In genomic region chr6:5404016-5404415, GRCm38 (mm10) we compare ENCODE assay signal across 21 mouse cellular contexts. TPM values are rescaled to one million over a fixed set of nuclear protein-coding genes. Genes with fewer than 3 reads are reported as not detected.
DNase-seq lines count a peak whose midpoint lies in the region; ATAC-seq and TF ChIP-seq lines count a peak whose summit lies in the region.
"Had no signal": no experiment of that assay in that cellular context is flagged by ENCODE, and none has a peak within 500 bp of the region (broad histone marks: within the 10 kb centered on the region; RNA-seq: fewer than 3 reads in every experiment).

No protein-coding gene starts in this region.

- no peak for ATAC-seq in midbrain, postnatal 0 days (ENCODE audit: low FRiP score)
- no peak for ATAC-seq in forebrain, postnatal 0 days
- peak; percentile 19; the same call in 1 of the 2 replicates for ATAC-seq in midbrain, embryonic 11.5 days (ENCODE audit: low FRiP score)
- ATAC-seq in neural tube, embryonic 14.5 days (ENCODE audit: low read depth): 0 out of 2 replicates have a peak, but pooled peaks have one; percentile 7
- ATAC-seq in frontal cortex, adult (ENCODE audit: low TSS enrichment): no peak
- no peak for ATAC-seq in liver, embryonic 11.5 days (replicated peaks; ENCODE audit: low FRiP score)
- ATAC-seq: inflammation-experienced regulatory T-cells, adult 6 months had no signal

- H3K27me3 ChIP-seq in midbrain, embryonic 10.5 days (ENCODE audit: low read depth, poor library complexity, severe bottlenecking): no peaks in the 10 kb centered on the region
- no peaks in the 10 kb centered on the region for H3K27me3 ChIP-seq in midbrain, postnatal 0 days (ENCODE audit: insufficient read depth, low read length)
- no peaks in the 10 kb centered on the region for H3K27me3 ChIP-seq in forebrain, postnatal 0 days (ENCODE audit: insufficient read depth, low read length)
- H3K27me3 ChIP-seq in midbrain, embryonic 11.5 days (ENCODE audit: control insufficient read depth, insufficient read depth, low read length): no peaks in the 10 kb centered on the region
- H3K27me3 ChIP-seq in neural tube, embryonic 14.5 days (ENCODE audit: control insufficient read depth, insufficient read depth, low read length): no peaks in the 10 kb centered on the region
- H3K27me3 ChIP-seq in liver, embryonic 11.5 days (replicated peaks; ENCODE audit: control insufficient read depth, insufficient read depth, low read length): no peaks in the 10 kb centered on the region
- H3K27me3 ChIP-seq: embryonic facial prominence, embryonic 15.5 days; heart, embryonic 15.5 days had no signal

- H3K9me3 ChIP-seq in midbrain, embryonic 10.5 days (replicated peaks): no peaks in the 10 kb centered on the region
- no peaks in the 10 kb centered on the region for H3K9me3 ChIP-seq in midbrain, postnatal 0 days (ENCODE audit: low read length)
- H3K9me3 ChIP-seq in forebrain, postnatal 0 days (ENCODE audit: low read length): no peaks in the 10 kb centered on the region
- H3K9me3 ChIP-seq in midbrain, embryonic 11.5 days (ENCODE audit: control insufficient read depth, low read length): no peaks in the 10 kb centered on the region
- H3K9me3 ChIP-seq in neural tube, embryonic 14.5 days (ENCODE audit: control insufficient read depth, low read length): no peaks in the 10 kb centered on the region
- no peaks in the 10 kb centered on the region for H3K9me3 ChIP-seq in liver, embryonic 11.5 days (ENCODE audit: control insufficient read depth, low read length)
- H3K9me3 ChIP-seq: embryonic facial prominence, embryonic 15.5 days; heart, embryonic 15.5 days had no signal

- no peak for TF ChIP-seq CTCF in midbrain, postnatal 0 days (IDR thresholded peaks at IDR 0.05)
- no peak for TF ChIP-seq CTCF in forebrain, postnatal 0 days (IDR thresholded peaks at IDR 0.05; ENCODE audit: low read depth)

- peak overlapping the region; percentile 81 for H3K27ac ChIP-seq in midbrain, embryonic 10.5 days (replicated peaks)
- H3K27ac ChIP-seq in midbrain, postnatal 0 days (ENCODE audit: low read depth, low read length): no peak overlapping the region
- peak overlapping the region; percentile 16 for H3K27ac ChIP-seq in forebrain, postnatal 0 days (ENCODE audit: low read depth, low read length)
- H3K27ac ChIP-seq in midbrain, embryonic 11.5 days (ENCODE audit: low read depth, low read length): peak overlapping the region; percentile 70
- H3K27ac ChIP-seq in neural tube, embryonic 14.5 days (ENCODE audit: low read depth, low read length): peak overlapping the region; percentile 76
- H3K27ac ChIP-seq in liver, embryonic 11.5 days (ENCODE audit: low read depth, low read length): no peak overlapping the region
- H3K27ac ChIP-seq: embryonic facial prominence, embryonic 15.5 days; heart, adult 2 months; heart, embryonic 15.5 days had no signal

- H3K4me3 ChIP-seq in midbrain, embryonic 10.5 days: no peak overlapping the region
- H3K4me3 ChIP-seq in midbrain, postnatal 0 days (ENCODE audit: low read depth, low read length): no peak overlapping the region
- H3K4me3 ChIP-seq in forebrain, postnatal 0 days (ENCODE audit: low read depth, low read length): no peak overlapping the region
- H3K4me3 ChIP-seq in midbrain, embryonic 11.5 days (ENCODE audit: low read depth, low read length): no peak overlapping the region
- H3K4me3 ChIP-seq in neural tube, embryonic 14.5 days (ENCODE audit: low read depth, low read length): no peak overlapping the region
- H3K4me3 ChIP-seq in liver, embryonic 11.5 days (ENCODE audit: low read depth, low read length): no peak overlapping the region
- H3K4me3 ChIP-seq: embryonic facial prominence, embryonic 15.5 days; heart, adult 2 months; heart, embryonic 15.5 days had no signal

- DNase-seq in midbrain, embryonic 10.5 days (ENCODE audit: low spot score): no peak
- DNase-seq in midbrain, postnatal 0 days (ENCODE audit: low spot score): no peak
- no peak for DNase-seq in forebrain, postnatal 0 days
- no peak for DNase-seq in midbrain, embryonic 11.5 days (ENCODE audit: low spot score, missing footprints)
- no peak for DNase-seq in adrenal gland, postnatal 25 days
- no peak for DNase-seq in liver, embryonic 11.5 days (ENCODE audit: low spot score)
- DNase-seq: adrenal gland, postnatal 14 days; cerebellum, adult 8-10 months; gastrocnemius, postnatal 10 days; heart, adult 2 months; kidney, adult 9 months; lung, adult 2 months; lung, postnatal 4 days; right cerebral cortex, adult 18-20 months; spleen, adult 18-20 months; thymus, postnatal 14 days had no signal

- H3K4me2 ChIP-seq in midbrain, postnatal 0 days (ENCODE audit: low read depth, low read length, poor library complexity, severe bottlenecking): no peak overlapping the region
- no peak overlapping the region for H3K4me2 ChIP-seq in forebrain, postnatal 0 days (ENCODE audit: low read depth)
- H3K4me2 ChIP-seq in midbrain, embryonic 11.5 days: peak overlapping the region; percentile 39; the same call in 1 of the 2 replicates
- H3K4me2 ChIP-seq in neural tube, embryonic 14.5 days (ENCODE audit: low read depth, low read length): no peak overlapping the region
- H3K4me2 ChIP-seq in liver, embryonic 11.5 days: no peak overlapping the region
- H3K4me2 ChIP-seq: heart, embryonic 15.5 days had no signal

- H3K4me1 ChIP-seq in midbrain, embryonic 10.5 days: peaks cover 66% of the 10 kb centered on the region
- H3K4me1 ChIP-seq in midbrain, postnatal 0 days (ENCODE audit: insufficient read depth, low read length): peaks cover 7% of the 10 kb centered on the region; the same call in 1 of the 2 replicates
- H3K4me1 ChIP-seq in forebrain, postnatal 0 days (ENCODE audit: insufficient read depth): peaks cover 5% of the 10 kb centered on the region; the same call in 1 of the 2 replicates
- H3K4me1 ChIP-seq in midbrain, embryonic 11.5 days (ENCODE audit: control insufficient read depth, insufficient read depth, low read length): peaks cover 35% of the 10 kb centered on the region
- H3K4me1 ChIP-seq in neural tube, embryonic 14.5 days (ENCODE audit: control insufficient read depth, insufficient read depth, low read length): peaks cover 15% of the 10 kb centered on the region
- no peaks in the 10 kb centered on the region for H3K4me1 ChIP-seq in liver, embryonic 11.5 days (replicated peaks; ENCODE audit: control insufficient read depth, insufficient read depth, low read length)
- H3K4me1 ChIP-seq: embryonic facial prominence, embryonic 15.5 days; heart, embryonic 15.5 days had no signal

- no peaks in the 10 kb centered on the region for H3K36me3 ChIP-seq in midbrain, embryonic 10.5 days
- no peaks in the 10 kb centered on the region for H3K36me3 ChIP-seq in midbrain, postnatal 0 days (ENCODE audit: insufficient read depth, low read length)
- no peaks in the 10 kb centered on the region for H3K36me3 ChIP-seq in forebrain, postnatal 0 days (ENCODE audit: insufficient read depth)
- no peaks in the 10 kb centered on the region for H3K36me3 ChIP-seq in midbrain, embryonic 11.5 days (ENCODE audit: control insufficient read depth, insufficient read depth, low read length)
- H3K36me3 ChIP-seq in neural tube, embryonic 14.5 days (ENCODE audit: control insufficient read depth, insufficient read depth, low read length): no peaks in the 10 kb centered on the region
- no peaks in the 10 kb centered on the region for H3K36me3 ChIP-seq in liver, embryonic 11.5 days (ENCODE audit: control insufficient read depth, insufficient read depth, low read length)
- H3K36me3 ChIP-seq: embryonic facial prominence, embryonic 15.5 days; heart, embryonic 15.5 days had no signal

- 53% methylated on average over 6 of the region's 6 CpGs for WGBS in midbrain, embryonic 10.5 days
- whole genome bisulfite sequencing in midbrain, postnatal 0 days: 57% methylated on average over 6 of the region's 6 CpGs
- WGBS in forebrain, postnatal 0 days: 38% methylated on average over 6 of the region's 6 CpGs
- 57% methylated on average over 6 of the region's 6 CpGs for WGBS in midbrain, embryonic 11.5 days
- 39% methylated on average over 6 of the region's 6 CpGs for WGBS in neural tube, embryonic 14.5 days
- WGBS in liver, embryonic 11.5 days: 81% methylated on average over 6 of the region's 6 CpGs

- H3K9ac ChIP-seq in midbrain, postnatal 0 days (replicated peaks; ENCODE audit: low read length, poor library complexity, severe bottlenecking): no peak overlapping the region
- H3K9ac ChIP-seq in forebrain, postnatal 0 days: no peak overlapping the region
- no peak overlapping the region for H3K9ac ChIP-seq in midbrain, embryonic 11.5 days (ENCODE audit: low read length)
- H3K9ac ChIP-seq in neural tube, embryonic 14.5 days (replicated peaks; ENCODE audit: low read depth, low read length): 0 out of 2 replicates have a peak overlapping the region, but pooled peaks have one; percentile 16
- no peak overlapping the region for H3K9ac ChIP-seq in liver, embryonic 11.5 days (ENCODE audit: low read depth, low read length)
- H3K9ac ChIP-seq: embryonic facial prominence, embryonic 15.5 days; heart, embryonic 15.5 days had no signal

RNA-seq across cellular contexts. Expression of gene Asb4, which starts 20.8 kb away (rescaled TPM):
- polyA plus RNA-seq in midbrain, embryonic 10.5 days (2016; fragmentation: Nextera tagmentation; extraction: Ambion mirVana): 25.3 and 25.7 TPM in 2 replicates
- total RNA-seq in midbrain, postnatal 0 days (2014; rRNA removed): 9.0 and 9.7 TPM in 2 replicates
- polyA plus RNA-seq in midbrain, postnatal 0 days (2015; fragmentation: Nextera tagmentation; extraction: Ambion mirVana): 15.4 and 23.0 TPM in 2 replicates
- total RNA-seq in forebrain, postnatal 0 days (2014; rRNA removed): 7.5 and 16.3 TPM in 2 replicates
- polyA plus RNA-seq in forebrain, postnatal 0 days (2015; fragmentation: Nextera tagmentation; extraction: Ambion mirVana): 5.9 and 10.5 TPM in 2 replicates
- polyA plus RNA-seq in midbrain, embryonic 11.5 days (2014; fragmentation: Nextera tagmentation; extraction: Ambion mirVana): 22.8 and 23.6 TPM in 2 replicates
- 6.7 and 10.3 TPM in 2 replicates for polyA plus RNA-seq in neural tube, embryonic 14.5 days (2014; fragmentation: Nextera tagmentation; extraction: Ambion mirVana)
- 2.6 and 3.5 TPM in 2 replicates for total RNA-seq in adrenal gland, postnatal 25 days (2021)
- polyA plus RNA-seq in liver, embryonic 11.5 days (2014; fragmentation: Nextera tagmentation; extraction: Ambion mirVana): 100 and 109 TPM in 2 replicates

Comparison
In these comparisons a context has a peak if more than half of its experiments do, and no peak if none do; other contexts are left out.
1. H3K27ac ChIP-seq: peak in midbrain, embryonic 10.5 days (single experiment), forebrain, postnatal 0 days (single experiment), midbrain, embryonic 11.5 days (single experiment) and neural tube, embryonic 14.5 days (single experiment); none in midbrain, postnatal 0 days (single experiment) and liver, embryonic 11.5 days (single experiment).
2. ATAC-seq: peak in midbrain, embryonic 11.5 days (single experiment) and neural tube, embryonic 14.5 days (single experiment); none in midbrain, postnatal 0 days (single experiment), forebrain, postnatal 0 days (single experiment), frontal cortex, adult (single experiment) and liver, embryonic 11.5 days (single experiment).